Mouse (Mus musculus) megakaryocyte, embryonic 14.5 days (primary cell): ENCODE data around the gene Sds.

Experiments used
- FLI1 ChIP-seq: IDR thresholded peaks from 2 replicates; pipeline ENCODE4 v1.6.1; 2012; ENCODE audit warnings: low read length, inconsistent platforms, mixed read lengths
- GATA1 ChIP-seq: IDR thresholded peaks from 3 replicates; pipeline ENCODE4 v1.6.1; 2012; ENCODE audit warnings: mixed read lengths, low read length, inconsistent platforms, borderline replicate concordance

DNA sequence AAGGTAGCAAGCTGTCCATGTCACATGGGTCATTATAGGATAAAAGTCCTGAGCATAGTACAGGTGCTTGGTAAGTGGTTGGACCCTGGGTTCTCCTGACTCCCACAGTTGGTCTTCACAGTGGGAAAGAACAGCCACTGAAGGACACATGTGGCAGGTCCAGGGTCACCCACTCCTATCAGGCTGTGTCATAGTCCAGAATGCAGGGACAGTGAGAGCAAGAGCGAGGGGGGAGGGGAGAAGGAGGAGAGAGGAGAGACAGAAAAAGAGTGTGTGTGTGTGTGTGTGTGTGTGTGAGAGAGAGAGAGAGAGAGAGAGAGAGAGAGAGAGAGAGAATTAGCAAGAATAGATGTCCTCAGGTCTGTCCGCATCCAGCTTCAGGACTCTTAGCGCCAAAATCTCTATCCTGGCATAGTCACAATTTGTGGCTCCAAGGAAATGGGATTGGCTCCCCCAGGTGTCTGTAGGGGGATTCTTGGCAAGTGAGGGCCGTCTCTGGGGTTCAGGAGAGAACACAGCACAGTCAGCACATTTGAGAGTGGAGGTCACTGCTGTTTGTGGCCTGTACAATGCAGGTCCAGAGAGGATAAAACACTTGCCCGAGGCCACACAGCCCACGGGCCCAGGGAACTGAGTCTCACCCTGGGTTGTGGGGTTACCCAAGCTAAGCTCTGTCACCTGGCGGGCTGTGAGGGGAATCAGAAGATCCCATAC, 19.3 kb upstream of the Sds start:
- no peak for TF ChIP-seq GATA1
- no peak for TF ChIP-seq FLI1
